Mouse (Mus musculus) cortical plate, adult 2 months (tissue): ENCODE data around the gene Slc25a54. TPM values are rescaled to one million over a fixed set of nuclear protein-coding genes. Genes with fewer than 3 reads are reported as not detected.

Experiments used
- H3K27ac ChIP-seq: fragments of 200-500 bp; 2 replicates; pipeline ENCODE4 v1.5.1; 2012; ENCODE audit warnings: low read length, control low read depth, inconsistent platforms; ENCODE audit not compliant: insufficient read depth
- H3K4me1 ChIP-seq: fragments of 200-500 bp; 2 replicates; pipeline ENCODE4 v1.6.1; 2011; ENCODE audit warnings: low read length; ENCODE audit not compliant: control insufficient read depth, insufficient read depth
- H3K4me3 ChIP-seq: fragments of 200-500 bp; 2 replicates; pipeline ENCODE4 v1.5.1; 2011; ENCODE audit warnings: mild to moderate bottlenecking, low read length, control low read depth; ENCODE audit not compliant: insufficient read depth
- CTCF ChIP-seq: fragments of 200-500 bp; IDR thresholded peaks from 2 replicates; pipeline ENCODE4 v1.5.1; 2011; ENCODE audit warnings: mild to moderate bottlenecking, control low read depth, low read length; ENCODE audit not compliant: insufficient read depth; ENCODE audit errors: extremely low read depth
- POLR2A ChIP-seq: fragments of 200-500 bp; IDR thresholded peaks from 2 replicates; pipeline ENCODE4 v1.6.1; 2011; ENCODE audit warnings: mild to moderate bottlenecking, low read length, control low read depth; ENCODE audit not compliant: insufficient read depth; ENCODE audit errors: extremely low read depth
- polyA plus RNA-seq: library from polyadenylated mRNA; depleted of rRNA; stranded (reverse); fragments of >200 nt; gene quantifications from 2 replicates; pipeline ENCODE4 v1.2.3, GENCODE M21; 2012; rRNA removed

Gene Slc25a54
- polyA plus RNA-seq, 1 experiment: not detected

- no peak for TF ChIP-seq CTCF
- no peak for TF ChIP-seq POLR2A
- H3K4me1 ChIP-seq: no peaks in the 10 kb centered on the region
- no peak overlapping the region for H3K4me3 ChIP-seq
- no peak overlapping the region for H3K27ac ChIP-seq
Observed at GRCm38 (mm10) chr3:109153410-109153809, 73.1 kb downstream of the Slc25a54 start.

DNA sequence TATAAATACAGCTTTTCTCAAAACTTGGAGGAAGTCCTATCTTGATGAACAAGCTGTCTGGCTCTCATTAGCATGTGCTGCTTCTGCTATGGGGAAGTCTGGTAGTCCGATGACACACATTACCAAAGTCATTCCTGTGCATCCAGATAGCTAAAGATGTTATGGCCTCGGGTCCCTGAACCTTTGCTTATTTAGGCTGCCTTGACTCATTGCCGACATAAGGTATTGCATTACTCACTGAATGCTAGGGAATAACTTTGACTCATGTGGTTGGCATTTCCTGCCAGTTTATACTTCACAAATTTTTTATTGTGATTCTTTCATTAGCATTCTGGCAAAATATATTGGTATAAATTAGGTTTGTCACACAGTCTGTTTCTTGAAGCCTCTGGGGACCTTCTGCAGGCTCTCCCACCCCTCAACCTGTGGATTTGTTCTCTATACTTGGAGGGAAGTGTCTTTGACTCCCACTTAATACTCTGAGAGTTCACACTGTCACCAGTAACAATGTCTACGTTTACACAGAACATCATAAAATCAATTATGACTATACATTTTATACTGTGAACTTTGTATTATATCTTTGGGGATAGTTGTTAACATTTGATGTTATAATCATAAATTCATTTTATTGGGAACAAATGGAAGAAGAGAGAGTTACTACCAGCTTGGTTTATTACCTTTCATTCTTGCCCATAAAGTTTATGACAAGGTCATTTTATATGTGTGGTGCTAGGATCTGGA, 75.8 kb downstream of the Slc25a54 start:
- H3K4me3 ChIP-seq: no peak overlapping the region
- no peak overlapping the region for H3K27ac ChIP-seq
- H3K4me1 ChIP-seq: no peaks in the 10 kb centered on the region
- no peak for TF ChIP-seq CTCF
- TF ChIP-seq POLR2A: no peak

DNA sequence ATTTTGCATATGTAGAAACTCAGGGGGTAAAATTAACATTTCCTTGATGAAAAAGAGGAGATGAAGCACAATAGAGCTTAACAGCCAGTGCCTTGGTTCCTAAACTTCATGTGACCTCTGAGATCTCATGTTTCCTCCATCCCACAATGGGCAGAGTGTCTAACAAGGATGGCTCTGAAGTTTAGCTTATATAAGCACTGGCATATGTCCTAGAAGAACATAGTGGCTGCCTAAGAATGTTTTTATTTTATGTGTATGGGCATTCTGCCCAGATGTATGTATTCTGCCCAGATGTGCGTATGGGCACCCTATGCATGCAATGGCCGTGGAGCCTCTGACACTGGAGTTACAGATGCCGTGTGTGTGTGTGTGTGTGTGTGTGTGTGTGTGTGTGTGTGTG, 77.2 kb downstream of the Slc25a54 start:
- Histone ChIP-seq H3K4me1 (no peaks in the 10 kb centered on the region), H3K4me3 (no peak overlapping the region), H3K27ac (no peak overlapping the region)
- TF ChIP-seq CTCF (no peak), POLR2A (no peak)

DNA sequence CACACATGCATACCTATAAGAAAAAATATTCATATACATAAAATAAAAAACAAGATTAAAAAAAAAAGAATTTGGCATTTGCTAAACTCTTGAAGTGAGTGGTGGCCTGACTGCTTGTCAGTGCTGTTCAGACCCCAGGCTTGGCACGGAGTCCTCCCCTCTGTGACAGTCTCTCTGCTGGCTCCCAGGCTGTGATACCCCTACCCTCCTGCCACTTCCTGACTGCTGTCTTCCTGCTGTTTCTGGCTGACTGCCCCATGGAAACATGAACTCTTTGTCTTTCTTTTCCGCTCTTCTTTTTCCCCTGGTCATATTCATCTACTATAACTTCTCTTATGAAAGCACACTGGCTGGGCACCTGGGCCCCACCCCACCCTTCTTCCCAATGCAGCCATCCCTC, 83.8 kb downstream of the Slc25a54 start:
- TF ChIP-seq POLR2A (no peak), CTCF (no peak)
- Histone ChIP-seq H3K27ac (no peak overlapping the region), H3K4me3 (no peak overlapping the region), H3K4me1 (no peaks in the 10 kb centered on the region)

- no peak for TF ChIP-seq CTCF
- no peak for TF ChIP-seq POLR2A
- no peak overlapping the region for H3K4me3 ChIP-seq
Observed at GRCm38 (mm10) chr3:109164644-109165043, 84.4 kb downstream of the Slc25a54 start.

GRCm38 (mm10) chr3:109165214-109165829, 85.1 kb downstream of the Slc25a54 start:
- Histone ChIP-seq H3K27ac (no peak overlapping the region), H3K4me3 (no peak overlapping the region), H3K4me1 (no peaks in the 10 kb centered on the region)
- TF ChIP-seq CTCF: no peak
- no peak for TF ChIP-seq POLR2A

More at GRCm38 (mm10) chr3:109164644-109165043, 84.4 kb downstream of the Slc25a54 start:
- Histone ChIP-seq H3K27ac (no peak overlapping the region), H3K4me1 (no peaks in the 10 kb centered on the region)

Other genes with a start within 250 kb of the Slc25a54 start
- gene Stxbp3, start 239.9 kb upstream of the Slc25a54 start, polyA plus RNA-seq: 26.1 and 26.6 TPM in 2 replicates
- 0.08 and 0.13 TPM in 2 replicates for gene Fndc7, start 190.5 kb upstream of the Slc25a54 start, polyA plus RNA-seq
- 61.7 and 71.6 TPM in 2 replicates for gene Prpf38b, start 168.7 kb upstream of the Slc25a54 start, polyA plus RNA-seq
- gene Henmt1, start 140.6 kb upstream of the Slc25a54 start, polyA plus RNA-seq: 1.5 and 1.7 TPM in 2 replicates
- not detected in 2 replicates for gene Gm9857, start 140.0 kb upstream of the Slc25a54 start, polyA plus RNA-seq
- gene Fam102b, start 52.9 kb upstream of the Slc25a54 start, polyA plus RNA-seq: 14.2 and 14.8 TPM in 2 replicates
- 1.7 and 1.8 TPM in 2 replicates for gene Slc25a24, start 42.7 kb downstream of the Slc25a54 start, polyA plus RNA-seq